Mouse (Mus musculus): Measurements from ENCODE around the gene Fam117a.

Gene Fam117a

GRCm38 (mm10) chr11:95333805-95334204 lies 3.0 kb upstream of the Fam117a start:
- no peak for DNase-seq

GRCm38 (mm10) chr11:95334448-95335060 lies 2.3 kb upstream of the Fam117a start:
- DNase-seq, result no peak

DNA sequence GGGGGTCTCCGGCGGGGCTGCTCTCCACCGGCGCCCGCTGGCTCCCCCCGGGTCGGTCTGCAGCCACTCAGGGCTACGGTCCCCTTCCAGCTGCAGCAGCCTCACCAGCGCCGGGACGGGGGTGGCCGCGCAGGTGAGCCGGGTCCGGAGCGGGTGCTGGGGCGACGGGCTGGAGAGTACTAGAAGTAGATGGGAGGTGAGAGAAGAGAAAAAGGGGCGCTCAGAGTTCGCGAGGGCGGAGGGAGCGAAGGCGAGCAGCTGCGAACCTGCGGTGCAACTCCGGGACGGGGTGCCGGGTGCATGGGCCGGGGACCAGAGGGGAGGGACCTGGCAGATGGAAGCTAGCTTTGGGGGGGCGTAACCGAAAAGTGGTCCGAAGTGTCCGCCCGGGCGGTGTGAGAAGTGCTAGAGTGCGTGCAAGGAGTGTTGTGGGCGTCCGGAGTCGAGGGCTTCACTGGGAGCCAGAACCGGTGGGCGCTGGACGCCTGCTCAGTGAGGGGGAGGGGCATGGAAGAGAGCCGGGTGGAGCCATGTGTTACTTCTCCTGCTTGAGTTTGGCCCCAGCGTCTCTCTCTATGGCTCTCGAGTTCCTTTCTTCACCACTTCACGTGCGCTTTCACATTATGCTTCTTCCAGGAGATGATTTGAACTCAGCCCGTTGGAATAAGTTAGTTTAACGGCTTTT lies 453 bp downstream of the Fam117a start:
- DNase-seq, result peak; percentile 79 to 80

GRCm38 (mm10) chr11:95337846-95338342 lies 1.1 kb downstream of the Fam117a start:
- no peak for DNase-seq

- no peak for DNase-seq
Observed at GRCm38 (mm10) chr11:95339471-95340021, 2.7 kb downstream of the Fam117a start.

- DNase-seq, result no peak
Observed at GRCm38 (mm10) chr11:95340259-95340658, 3.4 kb downstream of the Fam117a start.

DNA sequence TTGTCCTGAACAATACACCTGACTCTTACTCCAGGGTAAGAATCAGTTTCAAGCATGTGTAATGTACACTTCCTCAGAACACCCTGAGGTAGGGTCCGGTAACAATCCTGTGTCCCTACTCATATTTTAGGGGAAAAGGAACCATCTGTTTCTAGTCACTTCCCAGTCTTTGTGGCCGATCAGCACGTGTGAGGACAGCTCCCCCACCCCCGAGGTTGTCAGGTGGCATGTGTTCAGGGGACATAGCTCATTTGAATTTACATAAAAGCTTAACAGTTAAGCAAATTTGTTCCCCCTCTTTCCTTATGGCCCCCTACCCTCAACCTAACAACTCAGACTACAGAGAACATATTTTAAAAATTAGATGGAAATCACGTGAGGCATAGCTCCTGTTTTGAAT lies 3.8 kb downstream of the Fam117a start:
- no peak for DNase-seq

- DNase-seq, result peak; percentile 43 to 56
Observed at GRCm38 (mm10) chr11:95343180-95343579, 6.4 kb downstream of the Fam117a start.

DNA sequence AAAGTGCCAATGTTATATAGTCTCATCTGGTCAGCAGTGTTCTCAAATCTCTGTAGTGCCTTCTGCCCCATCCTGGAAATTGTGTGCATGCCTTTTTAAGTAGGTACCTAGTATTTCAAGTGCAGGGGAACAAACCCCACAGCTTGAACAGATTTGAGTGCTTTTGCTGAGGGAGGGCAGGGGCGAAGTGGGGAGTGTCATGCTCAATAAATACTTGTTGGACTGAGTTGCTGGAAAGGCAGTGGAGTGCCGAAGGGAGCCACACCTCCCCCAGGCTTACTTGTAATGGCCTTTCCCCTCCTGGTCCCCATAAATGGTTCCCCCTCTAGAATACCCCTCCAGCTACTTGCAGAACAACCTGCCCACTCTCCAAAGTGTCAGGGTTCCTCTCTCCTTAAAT lies 7.4 kb downstream of the Fam117a start:
- DNase-seq, result peak; percentile 66 to 71

DNA sequence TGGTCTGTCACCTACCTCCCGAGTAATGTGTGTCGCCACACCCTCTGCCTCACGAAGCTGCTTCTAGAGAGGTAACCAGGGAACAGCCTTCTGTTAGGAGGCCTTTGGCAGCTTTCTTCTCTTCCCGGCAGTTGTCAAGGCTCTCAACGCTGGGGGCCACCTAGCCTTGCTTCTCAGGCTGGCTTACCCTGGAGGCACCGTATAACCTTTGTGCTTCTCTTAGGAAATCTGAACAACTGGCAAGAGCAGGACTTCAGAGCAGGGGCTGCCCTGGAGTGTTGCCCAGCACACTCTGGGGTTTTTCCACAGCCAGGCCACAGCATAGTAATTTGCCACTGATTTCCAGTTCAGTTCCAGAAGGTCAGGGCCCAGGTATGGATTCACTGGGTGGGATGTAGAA lies 13.5 kb downstream of the Fam117a start:
- peak; percentile 40 to 65 for DNase-seq

DNA sequence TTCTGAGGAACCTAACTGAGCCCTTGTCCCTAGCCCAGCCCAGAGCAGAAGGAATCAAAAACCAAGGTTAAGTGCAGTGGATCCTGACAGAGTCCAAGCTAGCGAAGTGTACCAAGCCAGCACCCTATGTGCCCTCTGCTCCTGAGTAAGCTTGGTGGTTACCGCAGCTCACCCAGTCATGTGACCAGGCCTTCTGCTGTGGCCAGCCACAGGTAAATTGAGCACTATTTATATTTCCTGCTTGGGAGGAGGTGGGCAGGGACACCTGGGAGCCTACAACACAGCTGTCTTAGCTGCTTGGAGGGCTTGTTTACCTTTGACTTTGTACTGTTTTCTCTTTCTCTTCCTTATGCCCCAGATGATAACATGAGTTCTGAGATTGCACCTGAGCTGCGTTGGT lies 14.1 kb downstream of the Fam117a start:
- DNase-seq, result peak; percentile 45 to 47

DNA sequence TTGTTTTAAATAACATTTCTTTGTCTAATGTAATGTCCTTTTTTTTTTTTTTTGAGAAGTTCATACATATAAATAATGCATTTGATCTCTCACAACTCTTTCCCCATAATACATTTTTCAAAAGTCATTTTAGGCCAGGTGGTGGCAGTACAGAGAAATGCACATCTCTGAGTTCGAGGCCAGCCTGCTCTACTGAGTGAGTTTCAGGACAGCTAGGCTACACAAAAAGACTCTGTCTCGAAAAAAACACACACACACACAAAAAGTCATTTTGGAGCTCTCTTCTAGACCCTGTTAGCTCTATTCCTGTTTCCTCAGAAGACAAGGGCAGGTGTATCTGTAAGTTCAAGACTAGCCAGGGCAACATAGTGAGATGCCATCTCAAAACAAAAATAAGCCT lies 15.9 kb downstream of the Fam117a start:
- no peak for DNase-seq

GRCm38 (mm10) chr11:95353226-95353625 lies 16.4 kb downstream of the Fam117a start:
- peak in 1 of 2 experiments; percentile 31 for DNase-seq

DNA sequence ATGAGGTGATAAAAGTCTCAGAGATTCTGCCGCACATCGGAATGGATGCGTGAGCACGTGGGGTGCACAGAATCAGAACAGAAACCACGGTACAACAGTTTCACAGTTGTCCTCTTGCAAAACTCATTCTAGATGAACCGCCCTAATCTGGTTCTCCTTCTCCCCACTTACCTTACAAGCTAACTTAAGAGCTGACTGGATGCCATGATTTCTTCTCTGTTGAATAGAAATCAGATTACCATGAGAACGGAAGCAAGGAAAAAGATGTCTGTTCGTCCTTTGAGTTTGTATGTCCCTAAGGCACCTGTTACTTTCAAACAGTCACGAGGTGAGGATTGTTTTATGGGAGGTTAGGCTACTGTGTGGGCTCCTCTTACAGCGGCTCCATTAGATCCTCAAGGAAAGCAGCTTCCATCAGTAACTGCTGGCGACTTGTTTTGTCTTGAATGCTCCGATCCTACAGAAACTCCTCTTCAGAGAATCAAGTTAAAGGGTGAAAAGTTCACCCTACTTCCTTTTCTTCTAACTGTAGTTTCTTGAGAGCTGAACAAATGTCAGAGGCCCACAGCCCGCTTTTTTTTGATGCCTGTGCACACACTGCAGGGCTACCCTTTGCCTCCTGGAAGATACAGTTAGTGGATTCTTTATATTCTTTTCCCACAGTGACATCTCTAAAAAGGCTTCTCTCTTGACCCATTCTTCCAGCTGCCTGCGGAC lies 17.6 kb downstream of the Fam117a start:
- DNase-seq, result no peak

DNA sequence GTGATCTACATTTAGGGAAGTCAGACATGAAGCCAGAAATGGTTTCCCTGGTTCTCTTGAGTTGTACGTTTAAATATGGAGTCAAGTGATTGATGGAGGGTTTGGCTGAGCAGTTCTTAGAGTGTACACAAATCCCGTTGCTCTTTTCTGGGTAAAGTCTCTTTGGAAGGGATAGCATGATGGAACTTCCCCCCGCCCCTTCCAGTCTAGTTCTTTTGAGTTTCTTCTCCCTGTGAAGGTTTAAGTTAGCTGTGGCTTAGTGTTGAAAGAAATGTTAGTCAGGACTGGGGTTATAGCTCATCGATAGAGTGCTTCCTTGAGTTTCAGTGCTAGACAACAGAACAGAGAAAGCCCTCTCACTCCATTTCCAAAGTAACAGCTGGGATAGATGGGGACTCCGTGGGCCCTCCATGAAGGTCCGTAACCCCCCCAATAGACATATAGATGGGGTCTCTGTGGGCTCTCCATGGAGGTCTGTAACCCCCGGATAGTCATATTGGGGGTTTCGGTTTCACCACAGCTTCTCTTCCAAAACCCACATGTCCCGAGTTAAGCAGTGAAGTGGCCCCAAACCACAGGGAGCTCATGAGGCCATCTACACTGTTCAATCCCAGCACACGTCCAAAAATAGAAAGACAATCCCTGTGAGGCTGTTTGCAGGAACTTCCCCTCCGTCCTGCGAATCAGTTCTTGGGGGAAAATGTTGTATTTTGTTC lies 18.3 kb downstream of the Fam117a start:
- no peak for DNase-seq

- DNase-seq, result no peak
Observed at GRCm38 (mm10) chr11:95355661-95356011, 18.8 kb downstream of the Fam117a start.

DNA sequence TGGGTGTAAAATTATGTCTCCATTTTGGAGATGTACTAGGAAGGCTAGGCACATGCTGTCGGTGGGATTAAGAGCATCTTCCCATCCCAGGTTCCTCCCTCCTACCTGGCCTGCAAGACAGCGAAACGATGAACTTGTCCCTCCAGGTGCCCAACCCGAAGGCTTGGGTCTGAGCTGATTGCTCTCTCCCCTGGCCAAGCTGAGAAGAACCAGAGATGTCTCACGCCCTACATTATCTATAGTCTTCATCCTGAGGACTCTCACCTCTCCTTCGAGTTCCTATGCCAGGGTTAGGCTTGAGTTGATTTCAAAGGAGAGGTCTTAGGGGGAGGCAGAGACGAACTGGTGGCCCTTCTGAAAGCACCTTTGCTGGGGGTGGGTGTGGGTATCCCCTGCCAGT lies 19.2 kb downstream of the Fam117a start:
- DNase-seq, result no peak

DNA sequence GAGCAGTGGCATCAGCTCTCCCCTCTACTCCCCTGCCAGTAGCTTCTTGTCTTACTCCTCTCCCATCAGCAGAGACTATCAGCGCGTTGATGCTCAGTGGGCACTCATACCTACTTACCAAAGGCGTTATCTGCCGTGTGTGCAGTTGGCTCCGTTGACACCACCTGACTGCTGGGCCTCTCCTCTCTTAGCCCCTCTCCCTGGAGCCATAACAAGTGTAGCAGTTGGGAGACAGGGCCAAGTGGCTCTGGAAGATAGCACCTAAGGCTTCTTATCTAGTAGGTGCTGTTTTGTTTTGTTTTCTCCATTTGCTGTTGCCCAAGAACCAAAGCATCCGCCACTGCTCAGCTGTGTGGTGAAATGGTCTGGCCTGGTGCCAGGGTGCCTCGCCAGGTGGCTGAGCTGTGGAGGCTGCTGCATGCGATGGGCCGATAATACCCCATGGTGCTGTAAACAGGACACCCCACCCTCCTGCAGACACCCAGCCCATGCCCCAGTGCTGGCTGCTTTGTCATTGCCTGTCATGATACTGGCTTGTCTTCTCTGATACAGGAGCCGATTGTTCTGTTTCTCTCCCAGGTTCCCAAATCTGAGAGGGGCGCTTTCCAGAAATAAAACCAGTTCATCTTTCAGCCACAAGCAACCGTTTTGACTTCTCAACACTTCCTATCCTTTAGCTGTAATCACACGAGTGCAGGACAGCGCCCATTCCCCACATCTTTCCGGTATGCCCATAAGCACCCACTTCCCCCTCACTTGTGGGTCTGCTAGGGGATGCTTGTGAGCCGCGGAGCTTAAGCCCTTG lies 19.9 kb downstream of the Fam117a start:
- peak; percentile 85 to 88 for DNase-seq

GRCm38 (mm10) chr11:95358263-95358662 lies 21.4 kb downstream of the Fam117a start:
- peak in 1 of 2 experiments; percentile 44 for DNase-seq

- no peak for DNase-seq
Observed at GRCm38 (mm10) chr11:95364388-95364787, 27.6 kb downstream of the Fam117a start.

DNA sequence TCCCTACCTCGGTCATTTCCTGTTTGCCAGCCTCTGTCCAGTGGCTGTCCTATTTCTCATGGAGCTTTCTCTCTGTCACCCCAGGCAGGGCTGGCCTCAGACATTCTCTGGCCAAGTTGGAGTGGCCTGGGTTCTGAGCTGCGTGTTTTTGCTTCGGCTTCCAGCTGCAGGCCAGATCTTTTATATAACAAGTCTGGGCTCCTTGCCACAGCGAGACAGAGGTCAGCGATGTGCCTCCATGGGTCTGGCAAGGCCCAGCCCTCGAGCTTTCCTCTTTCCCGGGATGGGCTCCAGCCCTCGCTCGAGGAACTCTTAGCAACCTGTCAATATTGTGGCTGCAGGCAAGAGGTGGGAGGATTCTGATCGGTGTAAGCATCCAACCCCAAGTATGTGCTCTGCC lies 28.8 kb downstream of the Fam117a start:
- peak; percentile 88 to 91 for DNase-seq

Measured in lung, adult 18-20 months (tissue).